Comparison of ENCODE assay signal across 9 mouse cellular contexts in genomic region chr3:79287699-79288458, GRCm38 (mm10). TPM values are rescaled to one million over a fixed set of nuclear protein-coding genes. Genes with fewer than 3 reads are reported as not detected.
DNase-seq lines count a peak whose midpoint lies in the region; ATAC-seq and TF ChIP-seq lines count a peak whose summit lies in the region.
"Had no signal": no experiment of that assay in that cellular context is flagged by ENCODE, and none has a peak within 500 bp of the region (broad histone marks: within the 10 kb centered on the region; RNA-seq: fewer than 3 reads in every experiment).

No protein-coding gene starts in this region.

- ATAC-seq in heart, embryonic 16.5 days (replicated peaks; ENCODE audit: extremely low read depth, insufficient read depth, low FRiP score): no peak
- ATAC-seq in limb, embryonic 11.5 days (ENCODE audit: insufficient number of reproducible peaks, low FRiP score, low TSS enrichment, low read depth): no peak
- ATAC-seq in neural tube, embryonic 12.5 days (ENCODE audit: low FRiP score, low read depth): no peak

- peak overlapping the region; percentile 85 for H3K9ac ChIP-seq in heart, embryonic 16.5 days (ENCODE audit: low read length)
- peak overlapping the region; percentile 84 for H3K9ac ChIP-seq in limb, embryonic 11.5 days (ENCODE audit: low read length)
- peak overlapping the region; percentile 94 for H3K9ac ChIP-seq in neural tube, embryonic 12.5 days

- peak overlapping the region; percentile 86 for H3K4me2 ChIP-seq in heart, embryonic 16.5 days (ENCODE audit: low read depth, low read length)
- peak overlapping the region; percentile 67 for H3K4me2 ChIP-seq in limb, embryonic 11.5 days (ENCODE audit: low read depth, severe bottlenecking)
- H3K4me2 ChIP-seq in neural tube, embryonic 12.5 days (replicated peaks): peak overlapping the region; percentile 91

- peak overlapping the region; percentile 93 for H3K27ac ChIP-seq in cortical plate, adult 2 months (ENCODE audit: insufficient read depth, low read length)
- H3K27ac ChIP-seq in heart, embryonic 16.5 days (ENCODE audit: low read length): peak overlapping the region; percentile 57
- H3K27ac ChIP-seq in limb, embryonic 11.5 days (replicated peaks; ENCODE audit: low read depth, low read length): no peak overlapping the region
- H3K27ac ChIP-seq in neural tube, embryonic 12.5 days: no peak overlapping the region

- H3K36me3 ChIP-seq in heart, embryonic 16.5 days (ENCODE audit: control insufficient read depth, insufficient read depth): no peaks in the 10 kb centered on the region
- H3K36me3 ChIP-seq in limb, embryonic 11.5 days (ENCODE audit: control insufficient read depth, insufficient read depth, low read length): no peaks in the 10 kb centered on the region
- no peaks in the 10 kb centered on the region for H3K36me3 ChIP-seq in neural tube, embryonic 12.5 days

- DNase-seq in left cerebral cortex, postnatal 25 days (ENCODE audit: low spot score in 2 of 2): peak; percentile 35 to 49
- no peak for DNase-seq in left cerebral cortex, postnatal 14 days (ENCODE audit: low spot score in 2 of 2)
- no peak for DNase-seq in limb, embryonic 11.5 days (ENCODE audit: low spot score)
- DNase-seq in ovary, postnatal 36 days (ENCODE audit: low spot score): no peak
- DNase-seq in urinary bladder, postnatal 25 days (ENCODE audit: low spot score): no peak

- intact Hi-C loops in left cerebral cortex, postnatal 25 days (cut with DNase I): loop anchor here (1.0 to 5.0 kb wide), 4 partner anchors 23 to 279 kb away; partner anchors contain the start of gene Fnip2
- intact Hi-C loops in left cerebral cortex, postnatal 14 days (cut with DNase I): loop anchor here (5.0 kb wide), 5 partner anchors 66 to 299 kb away; partner anchors contain the start of gene Fnip2

- H3K4me3 ChIP-seq in cortical plate, adult 2 months (ENCODE audit: insufficient read depth, low read length): peak overlapping the region; percentile 94
- peak overlapping the region; percentile 87 for H3K4me3 ChIP-seq in heart, embryonic 16.5 days (ENCODE audit: low read length)
- H3K4me3 ChIP-seq in limb, embryonic 11.5 days (ENCODE audit: low read depth, low read length): peak overlapping the region; percentile 87
- peak overlapping the region; percentile 93 for H3K4me3 ChIP-seq in neural tube, embryonic 12.5 days

- WGBS in heart, embryonic 16.5 days: 11% methylated on average over 17 of the region's 17 CpGs
- WGBS in limb, embryonic 11.5 days: 17% methylated on average over 17 of the region's 17 CpGs
- WGBS in neural tube, embryonic 12.5 days: 17% methylated on average over 17 of the region's 17 CpGs

- TF ChIP-seq POLR2A in cortical plate, adult 2 months (IDR thresholded peaks at IDR 0.05; ENCODE audit: extremely low read depth, insufficient read depth, low read length): no peak

- peaks cover 7% of the 10 kb centered on the region; the same call in 1 of the 2 replicates for H3K4me1 ChIP-seq in cortical plate, adult 2 months (ENCODE audit: control insufficient read depth, insufficient read depth, low read length)
- H3K4me1 ChIP-seq in heart, embryonic 16.5 days (ENCODE audit: control insufficient read depth, insufficient read depth, low read length): peaks cover 26% of the 10 kb centered on the region
- peaks cover 13% of the 10 kb centered on the region for H3K4me1 ChIP-seq in limb, embryonic 11.5 days (ENCODE audit: control insufficient read depth, insufficient read depth, low read length)
- peaks cover 30% of the 10 kb centered on the region for H3K4me1 ChIP-seq in neural tube, embryonic 12.5 days

- TF ChIP-seq CTCF in cortical plate, adult 2 months (IDR thresholded peaks at IDR 0.05; ENCODE audit: extremely low read depth, insufficient read depth, low read length): no peak

- H3K27me3 ChIP-seq in heart, embryonic 16.5 days (ENCODE audit: control insufficient read depth, insufficient read depth, low read length): no peaks in the 10 kb centered on the region
- H3K27me3 ChIP-seq in limb, embryonic 11.5 days (ENCODE audit: control insufficient read depth, insufficient read depth, low read length): no peaks in the 10 kb centered on the region
- H3K27me3 ChIP-seq in neural tube, embryonic 12.5 days (replicated peaks): no peaks in the 10 kb centered on the region

- no peaks in the 10 kb centered on the region for H3K9me3 ChIP-seq in heart, embryonic 16.5 days (replicated peaks; ENCODE audit: control insufficient read depth, low read length)
- no peaks in the 10 kb centered on the region for H3K9me3 ChIP-seq in limb, embryonic 11.5 days (ENCODE audit: control insufficient read depth, low read length)
- H3K9me3 ChIP-seq in neural tube, embryonic 12.5 days: no peaks in the 10 kb centered on the region

RNA-seq across cellular contexts. Expression of gene Rapgef2, which starts 1.6 kb away (rescaled TPM):
- total RNA-seq in left cerebral cortex, postnatal 25 days (2021): 100 to 1,000 TPM; 120 to 126 TPM
- 100 to 1,000 TPM; 102 to 103 TPM for total RNA-seq in left cerebral cortex, postnatal 14 days (2021)
- 45.3 and 50.9 TPM in 2 replicates for polyA plus RNA-seq in cortical plate, adult 2 months (2012; rRNA removed)
- 4.9 and 5.4 TPM in 2 replicates for polyA plus RNA-seq in heart, embryonic 16.5 days (2015; fragmentation: Nextera tagmentation; extraction: Ambion mirVana)
- polyA plus RNA-seq in limb, embryonic 11.5 days (2014; fragmentation: Nextera tagmentation; extraction: Ambion mirVana): 5.6 and 8.7 TPM in 2 replicates
- 8.6 and 8.9 TPM in 2 replicates for polyA plus RNA-seq in neural tube, embryonic 12.5 days (2016; fragmentation: Nextera tagmentation; extraction: Ambion mirVana)

RNA-seq across cellular contexts. Expression of gene Gm17359, which starts 48.6 kb away (rescaled TPM):
- not detected for total RNA-seq in left cerebral cortex, postnatal 25 days (2021)
- not detected for total RNA-seq in left cerebral cortex, postnatal 14 days (2021)
- not detected in 2 replicates for polyA plus RNA-seq in cortical plate, adult 2 months (2012; rRNA removed)
- polyA plus RNA-seq in heart, embryonic 16.5 days (2015; fragmentation: Nextera tagmentation; extraction: Ambion mirVana): not detected in 2 replicates
- 0.11 TPM in 1 of 2 replicates, not detected in the other for polyA plus RNA-seq in limb, embryonic 11.5 days (2014; fragmentation: Nextera tagmentation; extraction: Ambion mirVana)
- polyA plus RNA-seq in neural tube, embryonic 12.5 days (2016; fragmentation: Nextera tagmentation; extraction: Ambion mirVana): 0.28 TPM in 1 of 2 replicates, not detected in the other
- total RNA-seq: left cerebral cortex, postnatal 36 days had no signal

Comparison
In these comparisons a context has a peak if more than half of its experiments do, and no peak if none do; other contexts are left out.
1. DNase-seq: peak in left cerebral cortex, postnatal 25 days (2 of 2); none in left cerebral cortex, postnatal 14 days (0 of 2), limb, embryonic 11.5 days (single experiment), ovary, postnatal 36 days (single experiment) and urinary bladder, postnatal 25 days (single experiment).
2. H3K27ac ChIP-seq: peak in cortical plate, adult 2 months (single experiment) and heart, embryonic 16.5 days (single experiment); none in limb, embryonic 11.5 days (single experiment) and neural tube, embryonic 12.5 days (single experiment).
3. Peak in every context shown above with its lines, with median percentiles within 50 percentile points of each other: H3K4me3 ChIP-seq, H3K4me2 ChIP-seq and H3K9ac ChIP-seq.